Mouse (Mus musculus) stomach, postnatal 0 days (tissue): Measurements from ENCODE around the gene Cldn5. TPM values are rescaled to one million over a fixed set of nuclear protein-coding genes. Genes with fewer than 3 reads are reported as not detected.

Source experiments
- ATAC-seq: fragments of 200-750 bp; cut with Nextera tagmentation; 2 replicates; pipeline ENCODE4 v1.8.0; 2017; ENCODE audit not compliant: low FRiP score, low TSS enrichment
- DNase-seq: peaks from one replicate; pipeline ENCODE4 v3.0.0-alpha.2; 2016; ENCODE audit warnings: low spot score
- H3K27ac ChIP-seq: fragments of 300-500 bp; sonication (generic); replicated peaks from 2 replicates; pipeline ENCODE4 v1.5.1; 2014; ENCODE audit warnings: mild to moderate bottlenecking, control low read depth
- H3K27me3 ChIP-seq: fragments of 300-500 bp; sonication (generic); 2 replicates; pipeline ENCODE4 v1.6.1; 2014; ENCODE audit warnings: low read length; ENCODE audit not compliant: control insufficient read depth, insufficient read depth
- H3K36me3 ChIP-seq: fragments of 300-500 bp; sonication (generic); 2 replicates; pipeline ENCODE4 v1.6.1; 2014; ENCODE audit warnings: low read length, mixed read lengths; ENCODE audit not compliant: control insufficient read depth, insufficient read depth
- H3K4me1 ChIP-seq: fragments of 300-500 bp; sonication (generic); replicated peaks from 2 replicates; pipeline ENCODE4 v1.6.1; 2014; ENCODE audit warnings: antibody characterized with exemption; ENCODE audit not compliant: control insufficient read depth, insufficient read depth
- H3K4me2 ChIP-seq: fragments of 300-500 bp; sonication (generic); replicated peaks from 2 replicates; pipeline ENCODE4 v1.6.1; 2014; ENCODE audit warnings: low read depth, mild to moderate bottlenecking, control low read depth, moderate library complexity
- H3K4me3 ChIP-seq: fragments of 300-500 bp; sonication (generic); 2 replicates; pipeline ENCODE4 v1.5.1; 2014; ENCODE audit warnings: low read depth, low read length, control low read depth
- H3K9ac ChIP-seq: fragments of 300-500 bp; sonication (generic); 2 replicates; pipeline ENCODE4 v1.6.1; 2014; ENCODE audit warnings: mild to moderate bottlenecking, low read length, control low read depth, mixed read lengths
- H3K9me3 ChIP-seq: fragments of 300-500 bp; sonication (generic); 2 replicates; pipeline ENCODE4 v1.6.1; 2016; ENCODE audit warnings: low read length; ENCODE audit not compliant: control insufficient read depth
- CTCF ChIP-seq: IDR thresholded peaks from 2 replicates; pipeline ENCODE4 v1.5.1; 2016; ENCODE audit warnings: antibody characterized with exemption, low read depth, mild to moderate bottlenecking, moderate library complexity
- EP300 ChIP-seq: optimal IDR thresholded peaks from 2 replicates; pipeline ENCODE3; 2016; ENCODE audit warnings: antibody characterized with exemption
- WGBS: fragments of 180-500 bp; shearing (Covaris S2); extraction: QIAGEN DNeasy Blood & Tissue Kit; methylation state at CpG from one replicate; pipeline ENCODE4 v1.1.7; 2014; 5-methylcytosine and 5-hydroxymethylcytosine counted together
- polyA plus RNA-seq: library from polyadenylated mRNA; unstranded; fragments of >200 nt; fragmentation: Nextera tagmentation; extraction: Ambion mirVana; gene quantifications from 2 replicates; pipeline ENCODE4 v1.2.1, GENCODE M21; 2015

Cldn5 gene
- polyA plus RNA-seq, 1 experiment from 2014 or later = 19.7 TPM

- WGBS = 5% methylated on average over 5 of the region's 5 CpGs
- Histone ChIP-seq H3K27me3 (no peaks in the 10 kb centered on the region), H3K4me3 (peak overlapping the region; percentile 87), H3K36me3 (peaks cover 2% of the 10 kb centered on the region; the same call in 1 of the 2 replicates), H3K4me1 (peaks cover 3% of the 10 kb centered on the region; the same call in 1 of the 2 replicates), H3K4me2 (peak overlapping the region; percentile 86), H3K9ac (peak overlapping the region; percentile 93), H3K27ac (no peak overlapping the region), H3K9me3 (no peaks in the 10 kb centered on the region)
- TF ChIP-seq EP300 (no peak), CTCF (no peak)
- ATAC-seq = peak; percentile 24
- no peak for DNase-seq
Observed at GRCm38 (mm10) chr16:18811032-18811431, 34.4 kb downstream of the Cldn5 start.

DNA sequence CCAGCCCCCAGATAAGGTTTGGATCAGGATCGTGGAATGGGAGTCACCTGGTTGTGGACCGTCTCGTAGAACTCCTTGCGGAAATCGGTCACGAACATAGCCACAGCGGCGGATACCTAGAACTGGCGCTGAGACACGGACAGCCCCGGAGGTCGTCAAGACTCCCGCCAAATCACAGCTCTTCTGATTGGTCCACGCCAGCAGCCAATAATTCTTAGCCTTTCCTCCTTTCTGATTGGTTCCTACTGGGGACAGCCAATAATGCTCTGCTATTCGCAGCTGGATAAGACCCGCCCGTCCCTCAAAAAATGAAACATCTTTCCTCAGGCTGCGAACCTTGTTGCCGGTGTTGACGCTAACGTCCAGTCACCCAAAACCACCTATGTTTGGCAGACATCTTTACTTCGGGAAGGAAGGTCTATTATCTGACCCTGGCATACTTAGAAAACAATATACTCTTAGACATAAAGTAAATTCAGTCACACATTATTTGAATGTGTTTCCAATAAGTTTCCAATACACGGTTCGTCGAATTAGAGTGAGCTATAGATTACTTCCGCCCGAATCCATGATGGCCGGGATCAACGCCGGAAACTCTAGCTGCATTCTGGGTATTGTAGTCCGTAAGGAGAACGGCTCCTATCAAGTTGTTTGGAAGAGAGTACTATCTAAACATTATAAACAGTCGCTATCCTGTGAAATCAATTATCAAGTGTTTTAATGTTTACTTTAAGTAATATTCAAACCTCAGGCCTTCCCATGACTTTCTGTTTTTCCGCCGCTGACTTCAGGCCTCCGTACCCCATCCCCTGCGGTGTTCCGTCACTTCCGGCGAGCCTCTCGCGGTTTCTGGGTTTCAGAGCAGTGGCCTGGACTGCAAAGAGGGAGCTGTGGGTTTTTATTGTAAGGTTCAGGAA is 35.1 kb downstream of the Cldn5 start, which contains the start of the genes Ufd1 and Cdc45:
TSS of gene Ufd1 (plus strand) at position 312 of the 917 bp plus-strand sequence.
TSS of gene Cdc45 (minus strand) at position 520 of the 917 bp plus-strand sequence.
- Histone ChIP-seq H3K4me3 (peak within 1 kb of the TSS; percentile 87), H3K27me3 (no peaks in the 10 kb centered on the region), H3K36me3 (peaks cover 2% of the 10 kb centered on the region; the same call in 1 of the 2 replicates), H3K27ac (peak within 1 kb of the TSS; percentile 88), H3K9me3 (no peaks in the 10 kb centered on the region), H3K9ac (peak within 1 kb of the TSS; percentile 93), H3K4me1 (peaks cover 3% of the 10 kb centered on the region; the same call in 1 of the 2 replicates), H3K4me2 (peak within 1 kb of the TSS; percentile 86)
- ATAC-seq (peak; percentile 97), DNase-seq (peak; percentile 91)
- under 1% methylated on average over 42 of the region's 42 CpGs for WGBS
- TF ChIP-seq EP300 (peak; percentile 93), CTCF (peak; percentile 4; the same call in 1 of the 2 replicates)

GRCm38 (mm10) chr16:18812385-18812910 is 35.8 kb downstream of the Cldn5 start:
- no peak for DNase-seq
- no peaks in the 10 kb centered on the region for H3K27me3 ChIP-seq
- WGBS = 2% methylated on average over 30 of the region's 31 CpGs
- H3K36me3 ChIP-seq = peaks cover 7% of the 10 kb centered on the region; the same call in 1 of the 2 replicates
- H3K4me3 ChIP-seq = peak overlapping the region; percentile 87
- TF ChIP-seq CTCF = no peak
- peak; percentile 28 for TF ChIP-seq EP300
- peak overlapping the region; percentile 86 for H3K4me2 ChIP-seq
- peaks cover 3% of the 10 kb centered on the region; the same call in 1 of the 2 replicates for H3K4me1 ChIP-seq
- H3K9me3 ChIP-seq = no peaks in the 10 kb centered on the region
- peak overlapping the region; percentile 88 for H3K27ac ChIP-seq
- peak overlapping the region; percentile 93 for H3K9ac ChIP-seq
- ATAC-seq = peak; percentile 51; the same call in 1 of the 2 replicates

- WGBS = 78% methylated on average over 1 of the region's 1 CpGs
Observed at GRCm38 (mm10) chr16:18822356-18822755, 45.7 kb downstream of the Cldn5 start.

GRCm38 (mm10) chr16:18822925-18823324 is 46.3 kb downstream of the Cldn5 start:
- H3K4me1 ChIP-seq = no peaks in the 10 kb centered on the region
- ATAC-seq (no peak), DNase-seq (no peak)
- H3K27ac ChIP-seq = no peak overlapping the region
- TF ChIP-seq EP300 (no peak), CTCF (no peak)
- H3K27me3 ChIP-seq = no peaks in the 10 kb centered on the region
- no peak overlapping the region for H3K4me3 ChIP-seq
- H3K4me2 ChIP-seq = no peak overlapping the region
- H3K9me3 ChIP-seq = no peaks in the 10 kb centered on the region
- H3K9ac ChIP-seq = no peak overlapping the region
- 76% methylated on average over 4 of the region's 4 CpGs for WGBS
- H3K36me3 ChIP-seq = peaks cover 60% of the 10 kb centered on the region

More at GRCm38 (mm10) chr16:18822356-18822755, 45.7 kb downstream of the Cldn5 start:
- Histone ChIP-seq H3K4me2 (no peak overlapping the region), H3K9ac (no peak overlapping the region), H3K9me3 (no peaks in the 10 kb centered on the region), H3K27ac (no peak overlapping the region), H3K4me1 (no peaks in the 10 kb centered on the region), H3K36me3 (peaks cover 57% of the 10 kb centered on the region), H3K4me3 (no peak overlapping the region), H3K27me3 (no peaks in the 10 kb centered on the region)
- ATAC-seq (no peak), DNase-seq (no peak)
- no peak for TF ChIP-seq EP300
- TF ChIP-seq CTCF = no peak

Other genes with a start within 250 kb of the Cldn5 start
- 0.34 TPM in 2 replicates for gene Tbx1, start 186.2 kb upstream of the Cldn5 start, polyA plus RNA-seq
- gene Gp1bb, start 154.4 kb upstream of the Cldn5 start, polyA plus RNA-seq = 4.6 and 5.4 TPM in 2 replicates
- gene Gm49601, start 150.4 kb upstream of the Cldn5 start, polyA plus RNA-seq = 0.97 and 1.5 TPM in 2 replicates
- gene Sept5, start 146.9 kb upstream of the Cldn5 start, polyA plus RNA-seq = 38.0 and 38.8 TPM in 2 replicates
- 67.2 and 70.5 TPM in 2 replicates for gene Ufd1, start 34.9 kb downstream of the Cldn5 start, polyA plus RNA-seq
- gene Cdc45, start 35.1 kb downstream of the Cldn5 start, polyA plus RNA-seq = 8.8 and 10.1 TPM in 2 replicates
- 34.1 and 37.5 TPM in 2 replicates for gene 2510002D24Rik, start 59.7 kb downstream of the Cldn5 start, polyA plus RNA-seq
- gene Gm28539, start 59.7 kb downstream of the Cldn5 start, polyA plus RNA-seq = not detected in 2 replicates
- gene Mrpl40, start 100.0 kb downstream of the Cldn5 start, polyA plus RNA-seq = 74.9 and 77.1 TPM in 2 replicates
- 5.7 and 6.4 TPM in 2 replicates for gene Hira, start 100.2 kb downstream of the Cldn5 start, polyA plus RNA-seq